Mouse (Mus musculus) limb, embryonic 14.5 days (tissue): ENCODE measurements around the gene Nup62. TPM values are rescaled to one million over a fixed set of nuclear protein-coding genes. Genes with fewer than 3 reads are reported as not detected.
A peak's percentile ranks its signal among the peaks of the same experiment; 100 is the strongest.

ENCODE experiments used
- ATAC-seq: fragments of 200-750 bp; cut with Nextera tagmentation; 2 replicates; pipeline ENCODE4 v1.8.0; 2017; ENCODE audit warnings: low read depth, moderate number of reproducible peaks, moderate TSS enrichment; ENCODE audit not compliant: low FRiP score
- DNase-seq: peaks from one replicate; pipeline ENCODE4 v3.0.0-alpha.2; 2015; ENCODE audit warnings: low spot score
- H3K27ac ChIP-seq: fragments of 300-500 bp; sonication (generic); replicated peaks from 2 replicates; pipeline ENCODE4 v1.5.1; 2014; ENCODE audit warnings: low read depth, mild to moderate bottlenecking, low read length, moderate library complexity, mixed read lengths
- H3K27me3 ChIP-seq: fragments of 300-500 bp; sonication (generic); 2 replicates; pipeline ENCODE4 v1.6.1; 2014; ENCODE audit warnings: low read length, mixed read lengths; ENCODE audit not compliant: control insufficient read depth, insufficient read depth
- H3K36me3 ChIP-seq: fragments of 300-500 bp; sonication (generic); 2 replicates; pipeline ENCODE4 v1.6.1; 2014; ENCODE audit warnings: mild to moderate bottlenecking, low read length, moderate library complexity, mixed read lengths; ENCODE audit not compliant: control insufficient read depth, insufficient read depth
- H3K4me1 ChIP-seq: fragments of 300-500 bp; sonication (generic); 2 replicates; pipeline ENCODE4 v1.6.1; 2014; ENCODE audit warnings: antibody characterized with exemption, low read length, mixed read lengths; ENCODE audit not compliant: control insufficient read depth, insufficient read depth
- H3K4me2 ChIP-seq: fragments of 300-500 bp; sonication (generic); replicated peaks from 2 replicates; pipeline ENCODE4 v1.6.1; 2014; ENCODE audit warnings: low read depth, mild to moderate bottlenecking, low read length, moderate library complexity; ENCODE audit not compliant: severe bottlenecking
- H3K4me3 ChIP-seq: fragments of 300-500 bp; sonication (generic); replicated peaks from 2 replicates; pipeline ENCODE4 v1.5.1; 2014; ENCODE audit warnings: low read length
- H3K9ac ChIP-seq: fragments of 300-500 bp; sonication (generic); 2 replicates; pipeline ENCODE4 v1.6.1; 2014; ENCODE audit warnings: mild to moderate bottlenecking, low read depth, low read length, moderate library complexity; ENCODE audit not compliant: severe bottlenecking
- H3K9me3 ChIP-seq: fragments of 300-500 bp; sonication (generic); 2 replicates; pipeline ENCODE4 v1.6.1; 2016; ENCODE audit warnings: low read length; ENCODE audit not compliant: control insufficient read depth
- POLR2A ChIP-seq: fragments of 200-500 bp; IDR thresholded peaks from 2 replicates; pipeline ENCODE4 v1.8.0; 2012; ENCODE audit warnings: inconsistent platforms, mild to moderate bottlenecking, moderate library complexity, borderline replicate concordance; ENCODE audit not compliant: insufficient read depth, insufficient read length; ENCODE audit errors: extremely low read depth
- WGBS: fragments of 180-500 bp; shearing (Covaris S2); extraction: QIAGEN DNeasy Blood & Tissue Kit; methylation state at CpG from one replicate; pipeline ENCODE4 v1.1.7; 2014; 5-methylcytosine and 5-hydroxymethylcytosine counted together
- polyA plus RNA-seq, 2 experiments: library from polyadenylated mRNA; depleted of rRNA in 1 of 2; stranded (reverse) in 1 of 2; unstranded in 1 of 2; fragments of >200 nt; fragmentation: Nextera tagmentation in 1 of 2; extraction: Ambion mirVana in 1 of 2; gene quantifications; 2 replicates each; pipeline versions ENCODE4 v1.2.1 to v1.2.3; 2012 to 2014

The Nup62 gene
- polyA plus RNA-seq, 2 experiments = 53.9 to 92.5 TPM

GRCm38 (mm10) chr7:44824872-44825271 is 9.0 kb downstream of the Nup62 start:
- DNase-seq (peak; percentile 48), ATAC-seq (peak; percentile 50; the same call in 1 of the 2 replicates)
- peaks cover 22% of the 10 kb centered on the region for H3K36me3 ChIP-seq
- H3K4me2 ChIP-seq = no peak overlapping the region
- H3K9ac ChIP-seq = no peak overlapping the region
- no peaks in the 10 kb centered on the region for H3K27me3 ChIP-seq
- H3K4me3 ChIP-seq = no peak overlapping the region
- 21% methylated on average over 3 of the region's 3 CpGs for WGBS
- H3K4me1 ChIP-seq = no peaks in the 10 kb centered on the region; the same call in 1 of the 2 replicates
- no peak for TF ChIP-seq POLR2A
- no peak overlapping the region for H3K27ac ChIP-seq
- no peaks in the 10 kb centered on the region for H3K9me3 ChIP-seq

- no peaks in the 10 kb centered on the region for H3K9me3 ChIP-seq
- no peaks in the 10 kb centered on the region; the same call in 1 of the 2 replicates for H3K4me1 ChIP-seq
- H3K4me3 ChIP-seq = no peak overlapping the region
- DNase-seq (no peak), ATAC-seq (no peak)
- H3K27ac ChIP-seq = no peak overlapping the region
- H3K4me2 ChIP-seq = no peak overlapping the region
- no peak for TF ChIP-seq POLR2A
- H3K9ac ChIP-seq = no peak overlapping the region
- WGBS = 89% methylated on average over 3 of the region's 3 CpGs
- H3K36me3 ChIP-seq = peaks cover 40% of the 10 kb centered on the region
- no peaks in the 10 kb centered on the region for H3K27me3 ChIP-seq
Observed at GRCm38 (mm10) chr7:44826771-44827170, 10.9 kb downstream of the Nup62 start.

- H3K27ac ChIP-seq = no peak overlapping the region
- ATAC-seq (no peak), DNase-seq (no peak)
- no peaks in the 10 kb centered on the region for H3K9me3 ChIP-seq
- H3K4me1 ChIP-seq = no peaks in the 10 kb centered on the region; the same call in 1 of the 2 replicates
- H3K4me2 ChIP-seq = no peak overlapping the region
- H3K36me3 ChIP-seq = peaks cover 45% of the 10 kb centered on the region
- no peak overlapping the region for H3K4me3 ChIP-seq
- TF ChIP-seq POLR2A = no peak
- WGBS = 85% methylated on average over 5 of the region's 5 CpGs
- no peak overlapping the region for H3K9ac ChIP-seq
- H3K27me3 ChIP-seq = no peaks in the 10 kb centered on the region
Observed at GRCm38 (mm10) chr7:44828706-44829105, 12.8 kb downstream of the Nup62 start.

- Histone ChIP-seq H3K4me1 (no peaks in the 10 kb centered on the region), H3K9me3 (no peaks in the 10 kb centered on the region), H3K27ac (no peak overlapping the region), H3K4me3 (no peak overlapping the region), H3K27me3 (no peaks in the 10 kb centered on the region), H3K9ac (no peak overlapping the region), H3K4me2 (no peak overlapping the region), H3K36me3 (peaks cover 48% of the 10 kb centered on the region)
- DNase-seq (peak; percentile 50), ATAC-seq (no peak)
- TF ChIP-seq POLR2A = no peak
- WGBS = 43% methylated on average over 4 of the region's 4 CpGs
Observed at GRCm38 (mm10) chr7:44832763-44833162, 16.9 kb downstream of the Nup62 start.

- DNase-seq (no peak), ATAC-seq (no peak)
- Histone ChIP-seq H3K4me1 (peaks cover 7% of the 10 kb centered on the region; the same call in 1 of the 2 replicates), H3K9ac (no peak overlapping the region), H3K36me3 (peaks cover 25% of the 10 kb centered on the region), H3K4me2 (no peak overlapping the region), H3K27ac (no peak overlapping the region), H3K9me3 (no peaks in the 10 kb centered on the region), H3K4me3 (no peak overlapping the region), H3K27me3 (peaks cover 19% of the 10 kb centered on the region; the same call in 1 of the 2 replicates)
- no peak for TF ChIP-seq POLR2A
- 92% methylated on average over 1 of the region's 1 CpGs for WGBS
Observed at GRCm38 (mm10) chr7:44835373-44836015, 19.6 kb downstream of the Nup62 start.
